ENCODE assay signal across 9 mouse cellular contexts in the genomic region with DNA sequence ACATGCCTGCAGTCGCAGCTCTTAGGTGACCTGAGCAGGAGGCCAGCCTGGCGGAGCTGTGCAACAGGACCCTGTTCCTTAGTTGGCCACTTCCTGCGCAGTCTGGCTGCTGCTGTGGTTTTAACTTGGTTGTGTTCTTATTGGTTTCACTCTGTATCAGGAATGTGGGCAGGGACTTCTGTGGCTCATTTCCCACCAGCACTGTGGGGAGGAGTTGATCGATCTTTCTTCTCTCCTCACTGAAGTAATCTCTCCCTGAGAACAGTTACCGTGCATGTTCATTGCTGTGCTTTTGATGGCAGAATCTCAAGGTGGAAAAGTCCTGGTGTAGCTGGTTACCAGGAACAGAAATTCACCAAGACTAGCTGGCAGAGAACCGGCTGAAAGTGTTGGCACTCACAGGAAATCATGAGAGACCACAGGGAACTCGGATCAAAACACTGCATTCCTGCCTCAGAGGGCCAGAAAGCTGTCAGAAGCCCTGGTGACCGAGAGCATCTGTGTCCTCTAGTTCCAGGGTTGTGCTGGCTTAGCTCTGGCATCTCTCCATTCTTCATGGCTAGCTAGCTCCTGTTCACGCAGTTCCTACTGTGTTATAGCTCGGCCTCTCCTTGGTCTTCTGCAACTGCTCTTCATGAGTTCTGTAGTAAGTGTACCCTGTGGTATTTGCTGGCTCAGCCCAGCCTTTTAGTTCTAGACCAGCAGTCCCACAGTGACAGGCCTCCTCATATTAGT.
A peak's percentile ranks its signal among the peaks of the same experiment; 100 is the strongest.
DNase-seq lines count a peak whose midpoint lies in the region; ATAC-seq and TF ChIP-seq lines count a peak whose summit lies in the region.
"Had no signal": no experiment of that assay in that cellular context is flagged by ENCODE, and none has a peak within 500 bp of the region (broad histone marks: within the 10 kb centered on the region; RNA-seq: fewer than 3 reads in every experiment).

No protein-coding gene starts in this region.

- H3K9ac ChIP-seq in embryonic facial prominence, embryonic 13.5 days, result no peak overlapping the region
- no peak overlapping the region for H3K9ac ChIP-seq in liver, embryonic 16.5 days (ENCODE audit: low read depth, low read length)
- no peak overlapping the region for H3K9ac ChIP-seq in stomach, embryonic 15.5 days
- H3K9ac ChIP-seq: midbrain, embryonic 12.5 days had no signal

- no peaks in the 10 kb centered on the region for H3K36me3 ChIP-seq in embryonic facial prominence, embryonic 13.5 days
- no peaks in the 10 kb centered on the region for H3K36me3 ChIP-seq in liver, embryonic 16.5 days (ENCODE audit: control insufficient read depth, insufficient read depth)
- no peaks in the 10 kb centered on the region for H3K36me3 ChIP-seq in stomach, embryonic 15.5 days
- H3K36me3 ChIP-seq: midbrain, embryonic 12.5 days had no signal

- H3K27ac ChIP-seq in layer of hippocampus, adult 2 months, result peak overlapping the region; percentile 73
- H3K27ac ChIP-seq in embryonic facial prominence, embryonic 13.5 days, result peak overlapping the region; percentile 82
- H3K27ac ChIP-seq in liver, embryonic 16.5 days (ENCODE audit: low read length), result no peak overlapping the region
- peak overlapping the region; percentile 64; the same call in 1 of the 2 replicates for H3K27ac ChIP-seq in stomach, embryonic 15.5 days
- H3K27ac ChIP-seq: midbrain, embryonic 12.5 days had no signal

- no peaks in the 10 kb centered on the region for H3K27me3 ChIP-seq in embryonic facial prominence, embryonic 13.5 days
- no peaks in the 10 kb centered on the region for H3K27me3 ChIP-seq in liver, embryonic 16.5 days (ENCODE audit: control insufficient read depth, insufficient read depth, low read depth, low read length)
- H3K27me3 ChIP-seq in stomach, embryonic 15.5 days (replicated peaks), result no peaks in the 10 kb centered on the region
- H3K27me3 ChIP-seq: midbrain, embryonic 12.5 days had no signal

- DNase-seq in layer of hippocampus, adult 2 months (ENCODE audit: low spot score in 2 of 2), result no peak
- no peak for DNase-seq in layer of hippocampus, postnatal 36 days
- DNase-seq in induced T-regulatory cell, adult 2 months (ENCODE audit: low read depth), result peak; percentile 53
- no peak for DNase-seq in retina, postnatal 1 day

- peaks cover 14% of the 10 kb centered on the region for H3K4me1 ChIP-seq in embryonic facial prominence, embryonic 13.5 days
- H3K4me1 ChIP-seq in liver, embryonic 16.5 days (ENCODE audit: control insufficient read depth, low read depth, low read length), result no peaks in the 10 kb centered on the region
- 0 out of 2 replicates have a peak, but pooled peaks cover 7% of the 10 kb centered on the region for H3K4me1 ChIP-seq in stomach, embryonic 15.5 days
- H3K4me1 ChIP-seq: midbrain, embryonic 12.5 days had no signal

- H3K9me3 ChIP-seq in embryonic facial prominence, embryonic 13.5 days, result no peaks in the 10 kb centered on the region
- H3K9me3 ChIP-seq in liver, embryonic 16.5 days (replicated peaks; ENCODE audit: control insufficient read depth, low read length), result no peaks in the 10 kb centered on the region
- no peaks in the 10 kb centered on the region for H3K9me3 ChIP-seq in stomach, embryonic 15.5 days
- H3K9me3 ChIP-seq: midbrain, embryonic 12.5 days had no signal

- peak; percentile 62 for ATAC-seq in activated CD4-positive, CD25-positive, alpha-beta regulatory T cell, adult 4 months
- peak; percentile 59; the same call in 1 of the 2 replicates for ATAC-seq in embryonic facial prominence, embryonic 13.5 days (ENCODE audit: insufficient number of reproducible peaks, insufficient read depth, low FRiP score, low TSS enrichment, low read depth)
- 0 out of 2 replicates have a peak, but pooled peaks have one; percentile 13 for ATAC-seq in liver, embryonic 16.5 days (ENCODE audit: low read depth)
- ATAC-seq in stomach, embryonic 15.5 days (ENCODE audit: insufficient read depth, low FRiP score, low read depth), result peak; percentile 62; the same call in 1 of the 2 replicates

- TF ChIP-seq CTCF in layer of hippocampus, adult 2 months (conservative IDR thresholded peaks at IDR 0.05), result no peak

- H3K4me2 ChIP-seq in embryonic facial prominence, embryonic 13.5 days, result peak overlapping the region; percentile 9; the same call in 1 of the 2 replicates
- no peak overlapping the region for H3K4me2 ChIP-seq in liver, embryonic 16.5 days (ENCODE audit: low read depth, low read length)
- H3K4me2 ChIP-seq in stomach, embryonic 15.5 days, result peak overlapping the region; percentile 8; the same call in 1 of the 2 replicates
- H3K4me2 ChIP-seq: midbrain, embryonic 12.5 days had no signal

- no peak overlapping the region for H3K4me3 ChIP-seq in layer of hippocampus, adult 2 months
- H3K4me3 ChIP-seq in embryonic facial prominence, embryonic 13.5 days, result no peak overlapping the region
- H3K4me3 ChIP-seq in liver, embryonic 16.5 days (ENCODE audit: low read depth, low read length), result no peak overlapping the region
- no peak overlapping the region for H3K4me3 ChIP-seq in stomach, embryonic 15.5 days (replicated peaks)
- H3K4me3 ChIP-seq: midbrain, embryonic 12.5 days had no signal

- WGBS in embryonic facial prominence, embryonic 13.5 days, result 45% methylated on average over 10 of the region's 10 CpGs
- WGBS in liver, embryonic 16.5 days (ENCODE audit: insufficient replicate concordance), result 23% methylated on average over 10 of the region's 10 CpGs
- WGBS in stomach, embryonic 15.5 days, result 40% methylated on average over 10 of the region's 10 CpGs
